Mouse (Mus musculus): ENCODE results near the gene Hectd4. TPM values are rescaled to one million over a fixed set of nuclear protein-coding genes. Genes with fewer than 3 reads are reported as not detected.

The Hectd4 gene
- total and polyA plus RNA-seq, 3 experiments, result 9.8 to 23.1 (median 22.6) TPM

- Histone ChIP-seq H3K9ac (ENCODE audit: low read depth, low read length) (no peak overlapping the region), H3K4me3 (no peak overlapping the region), H3K27me3 (ENCODE audit: control insufficient read depth, insufficient read depth, low read length) (no peaks in the 10 kb centered on the region), H3K36me3 (ENCODE audit: control insufficient read depth, insufficient read depth, low read length) (no peaks in the 10 kb centered on the region), H3K4me1 (ENCODE audit: control insufficient read depth, insufficient read depth, low read length) (no peaks in the 10 kb centered on the region), H3K27ac (no peak overlapping the region), H3K79me2 (replicated peaks; ENCODE audit: control insufficient read depth, insufficient read depth, low read length) (no peaks in the 10 kb centered on the region)
- intact Hi-C loops (cut with DNase I), result no loop called here
- WGBS, result 85% methylated on average over 6 of the region's 6 CpGs
- DNase-seq, result no peak
- TF ChIP-seq CTCF (IDR thresholded peaks at IDR 0.05) (no peak), EP300 (IDR thresholded peaks at IDR 0.05; ENCODE audit: insufficient read depth, low read depth, low read length) (no peak), POLR2A (IDR thresholded peaks at IDR 0.05; ENCODE audit: insufficient read depth, low read depth, low read length) (no peak)
Observed at GRCm38 (mm10) chr5:121336776-121337175, 116.8 kb downstream of the Hectd4 start.

- intact Hi-C loops (cut with DNase I), result no loop called here
- WGBS, result 83% methylated on average over 7 of the region's 7 CpGs
- H3K27me3 ChIP-seq (ENCODE audit: control insufficient read depth, insufficient read depth, low read length), result no peaks in the 10 kb centered on the region
- no peak overlapping the region for H3K4me3 ChIP-seq
- H3K27ac ChIP-seq, result no peak overlapping the region
- H3K36me3 ChIP-seq (ENCODE audit: control insufficient read depth, insufficient read depth, low read length), result no peaks in the 10 kb centered on the region
- H3K79me2 ChIP-seq (replicated peaks; ENCODE audit: control insufficient read depth, insufficient read depth, low read length), result no peaks in the 10 kb centered on the region
- TF ChIP-seq CTCF (IDR thresholded peaks at IDR 0.05) (no peak), EP300 (IDR thresholded peaks at IDR 0.05; ENCODE audit: insufficient read depth, low read depth, low read length) (no peak), POLR2A (IDR thresholded peaks at IDR 0.05; ENCODE audit: insufficient read depth, low read depth, low read length) (no peak)
- no peaks in the 10 kb centered on the region for H3K4me1 ChIP-seq (ENCODE audit: control insufficient read depth, insufficient read depth, low read length)
- DNase-seq, result peak in 1 of 2 experiments; percentile 16
- no peak overlapping the region for H3K9ac ChIP-seq (ENCODE audit: low read depth, low read length)
Observed at GRCm38 (mm10) chr5:121339507-121340230, 119.7 kb downstream of the Hectd4 start.

- intact Hi-C loops (cut with DNase I), result no loop called here
- H3K36me3 ChIP-seq (ENCODE audit: control insufficient read depth, insufficient read depth, low read length), result no peaks in the 10 kb centered on the region
- no peak overlapping the region for H3K9ac ChIP-seq (ENCODE audit: low read depth, low read length)
Observed at GRCm38 (mm10) chr5:121340965-121341473, 121.0 kb downstream of the Hectd4 start.

GRCm38 (mm10) chr5:121342490-121342889 lies 122.5 kb downstream of the Hectd4 start:
- TF ChIP-seq CTCF (IDR thresholded peaks at IDR 0.05), result no peak
- TF ChIP-seq EP300 (IDR thresholded peaks at IDR 0.05; ENCODE audit: insufficient read depth, low read depth, low read length), result no peak
- no peak for DNase-seq
- H3K79me2 ChIP-seq (replicated peaks; ENCODE audit: control insufficient read depth, insufficient read depth, low read length), result no peaks in the 10 kb centered on the region
- no peak overlapping the region for H3K9ac ChIP-seq (ENCODE audit: low read depth, low read length)
- no peak overlapping the region for H3K27ac ChIP-seq
- H3K4me1 ChIP-seq (ENCODE audit: control insufficient read depth, insufficient read depth, low read length), result no peaks in the 10 kb centered on the region
- intact Hi-C loops (cut with DNase I), result no loop called here
- H3K4me3 ChIP-seq, result no peak overlapping the region
- WGBS, result 89% methylated on average over 11 of the region's 11 CpGs
- no peaks in the 10 kb centered on the region for H3K36me3 ChIP-seq (ENCODE audit: control insufficient read depth, insufficient read depth, low read length)
- H3K27me3 ChIP-seq (ENCODE audit: control insufficient read depth, insufficient read depth, low read length), result no peaks in the 10 kb centered on the region

More at GRCm38 (mm10) chr5:121340965-121341473, 121.0 kb downstream of the Hectd4 start:
- Histone ChIP-seq H3K4me1 (ENCODE audit: control insufficient read depth, insufficient read depth, low read length) (no peaks in the 10 kb centered on the region), H3K27ac (no peak overlapping the region), H3K79me2 (replicated peaks; ENCODE audit: control insufficient read depth, insufficient read depth, low read length) (no peaks in the 10 kb centered on the region), H3K4me3 (no peak overlapping the region), H3K27me3 (ENCODE audit: control insufficient read depth, insufficient read depth, low read length) (no peaks in the 10 kb centered on the region)
- TF ChIP-seq EP300 (IDR thresholded peaks at IDR 0.05; ENCODE audit: insufficient read depth, low read depth, low read length), result no peak
- no peak for TF ChIP-seq CTCF (IDR thresholded peaks at IDR 0.05)
- 64% methylated on average over 7 of the region's 7 CpGs for WGBS
- no peak for DNase-seq

- H3K9ac ChIP-seq (ENCODE audit: low read depth, low read length), result no peak overlapping the region
- no peaks in the 10 kb centered on the region for H3K27me3 ChIP-seq (ENCODE audit: control insufficient read depth, insufficient read depth, low read length)
- H3K79me2 ChIP-seq (replicated peaks; ENCODE audit: control insufficient read depth, insufficient read depth, low read length), result no peaks in the 10 kb centered on the region
- no peak for DNase-seq
- intact Hi-C loops (cut with DNase I), result no loop called here
- H3K4me1 ChIP-seq (ENCODE audit: control insufficient read depth, insufficient read depth, low read length), result no peaks in the 10 kb centered on the region
- no peak overlapping the region for H3K4me3 ChIP-seq
- 91% methylated on average over 8 of the region's 8 CpGs for whole genome bisulfite sequencing
- TF ChIP-seq EP300 (IDR thresholded peaks at IDR 0.05; ENCODE audit: insufficient read depth, low read depth, low read length), result no peak
- no peaks in the 10 kb centered on the region for H3K36me3 ChIP-seq (ENCODE audit: control insufficient read depth, insufficient read depth, low read length)
- no peak overlapping the region for H3K27ac ChIP-seq
Observed at GRCm38 (mm10) chr5:121343997-121344396, 124.0 kb downstream of the Hectd4 start.

GRCm38 (mm10) chr5:121359229-121359628 lies 139.2 kb downstream of the Hectd4 start:
- TF ChIP-seq EP300 (IDR thresholded peaks at IDR 0.05; ENCODE audit: insufficient read depth, low read depth, low read length) (no peak), POLR2A (IDR thresholded peaks at IDR 0.05; ENCODE audit: insufficient read depth, low read depth, low read length) (no peak), CTCF (IDR thresholded peaks at IDR 0.05) (no peak)
- Histone ChIP-seq H3K4me1 (ENCODE audit: control insufficient read depth, insufficient read depth, low read length) (no peaks in the 10 kb centered on the region), H3K79me2 (replicated peaks; ENCODE audit: control insufficient read depth, insufficient read depth, low read length) (no peaks in the 10 kb centered on the region), H3K27me3 (ENCODE audit: control insufficient read depth, insufficient read depth, low read length) (no peaks in the 10 kb centered on the region), H3K36me3 (ENCODE audit: control insufficient read depth, insufficient read depth, low read length) (no peaks in the 10 kb centered on the region), H3K4me3 (no peak overlapping the region), H3K27ac (no peak overlapping the region), H3K9ac (ENCODE audit: low read depth, low read length) (no peak overlapping the region)
- no peak for DNase-seq
- intact Hi-C loops (cut with DNase I), result no loop called here
- 48% methylated on average over 9 of the region's 9 CpGs for WGBS

All from heart, adult 2 months (tissue).